Mouse (Mus musculus): ENCODE results near the gene Pip5kl1. TPM values are rescaled to one million over a fixed set of nuclear protein-coding genes. Genes with fewer than 3 reads are reported as not detected.
A peak's percentile ranks its signal among the peaks of the same experiment; 100 is the strongest.

The Pip5kl1 gene
- polyA plus RNA-seq, 1 experiment = 1.8 TPM

GRCm38 (mm10) chr2:32537360-32537905, 37.2 kb upstream of the Pip5kl1 start:
- Histone ChIP-seq H3K9ac (ENCODE audit: low read depth, poor library complexity, severe bottlenecking) (0 out of 2 replicates have a peak overlapping the region, but pooled peaks have one; percentile 9), H3K27me3 (ENCODE audit: control insufficient read depth, insufficient read depth, low read length, poor library complexity, severe bottlenecking) (no peaks in the 10 kb centered on the region), H3K9me3 (replicated peaks; ENCODE audit: control insufficient read depth, insufficient read depth, low read length, poor library complexity, severe bottlenecking) (no peaks in the 10 kb centered on the region), H3K36me3 (ENCODE audit: control insufficient read depth, insufficient read depth, low read length, poor library complexity, severe bottlenecking) (no peaks in the 10 kb centered on the region), H3K4me1 (ENCODE audit: control insufficient read depth, insufficient read depth, low read length) (peaks cover 9% of the 10 kb centered on the region), H3K27ac (ENCODE audit: insufficient read depth, low read length) (no peak overlapping the region), H3K4me3 (ENCODE audit: low read depth, low read length) (peak overlapping the region; percentile 21)
- no peak for TF ChIP-seq CTCF (IDR thresholded peaks at IDR 0.05; ENCODE audit: low read depth, low read length)
- TF ChIP-seq POLR2A (IDR thresholded peaks at IDR 0.05; ENCODE audit: insufficient read depth, low read length) = no peak
- TF ChIP-seq EP300 (IDR thresholded peaks at IDR 0.05; ENCODE audit: insufficient read depth, low read depth, low read length) = no peak

GRCm38 (mm10) chr2:32537941-32538340, 36.7 kb upstream of the Pip5kl1 start:
- TF ChIP-seq EP300 (IDR thresholded peaks at IDR 0.05; ENCODE audit: insufficient read depth, low read depth, low read length) (no peak), CTCF (IDR thresholded peaks at IDR 0.05; ENCODE audit: low read depth, low read length) (no peak), POLR2A (IDR thresholded peaks at IDR 0.05; ENCODE audit: insufficient read depth, low read length) (no peak)
- Histone ChIP-seq H3K27ac (ENCODE audit: insufficient read depth, low read length) (no peak overlapping the region), H3K4me3 (ENCODE audit: low read depth, low read length) (no peak overlapping the region), H3K36me3 (ENCODE audit: control insufficient read depth, insufficient read depth, low read length, poor library complexity, severe bottlenecking) (no peaks in the 10 kb centered on the region), H3K9ac (ENCODE audit: low read depth, poor library complexity, severe bottlenecking) (no peak overlapping the region; the same call in 1 of the 2 replicates), H3K9me3 (replicated peaks; ENCODE audit: control insufficient read depth, insufficient read depth, low read length, poor library complexity, severe bottlenecking) (no peaks in the 10 kb centered on the region), H3K4me1 (ENCODE audit: control insufficient read depth, insufficient read depth, low read length) (peaks cover 9% of the 10 kb centered on the region), H3K27me3 (ENCODE audit: control insufficient read depth, insufficient read depth, low read length, poor library complexity, severe bottlenecking) (no peaks in the 10 kb centered on the region)

- H3K36me3 ChIP-seq (ENCODE audit: control insufficient read depth, insufficient read depth, low read length, poor library complexity, severe bottlenecking) = no peaks in the 10 kb centered on the region
- H3K4me1 ChIP-seq (ENCODE audit: control insufficient read depth, insufficient read depth, low read length) = peaks cover 9% of the 10 kb centered on the region
- no peak overlapping the region for H3K4me3 ChIP-seq (ENCODE audit: low read depth, low read length)
- no peak overlapping the region for H3K9ac ChIP-seq (ENCODE audit: low read depth, poor library complexity, severe bottlenecking)
- no peak overlapping the region for H3K27ac ChIP-seq (ENCODE audit: insufficient read depth, low read length)
- H3K9me3 ChIP-seq (replicated peaks; ENCODE audit: control insufficient read depth, insufficient read depth, low read length, poor library complexity, severe bottlenecking) = no peaks in the 10 kb centered on the region
- TF ChIP-seq POLR2A (IDR thresholded peaks at IDR 0.05; ENCODE audit: insufficient read depth, low read length) (no peak), EP300 (IDR thresholded peaks at IDR 0.05; ENCODE audit: insufficient read depth, low read depth, low read length) (no peak), CTCF (IDR thresholded peaks at IDR 0.05; ENCODE audit: low read depth, low read length) (no peak)
- H3K27me3 ChIP-seq (ENCODE audit: control insufficient read depth, insufficient read depth, low read length, poor library complexity, severe bottlenecking) = no peaks in the 10 kb centered on the region
Measured at GRCm38 (mm10) chr2:32538461-32538860, 36.1 kb upstream of the Pip5kl1 start.

- H3K4me3 ChIP-seq (ENCODE audit: low read depth, low read length) = no peak overlapping the region
- no peak overlapping the region for H3K27ac ChIP-seq (ENCODE audit: insufficient read depth, low read length)
- H3K9me3 ChIP-seq (replicated peaks; ENCODE audit: control insufficient read depth, insufficient read depth, low read length, poor library complexity, severe bottlenecking) = no peaks in the 10 kb centered on the region
- peaks cover 9% of the 10 kb centered on the region for H3K4me1 ChIP-seq (ENCODE audit: control insufficient read depth, insufficient read depth, low read length)
- no peak overlapping the region for H3K9ac ChIP-seq (ENCODE audit: low read depth, poor library complexity, severe bottlenecking)
- H3K36me3 ChIP-seq (ENCODE audit: control insufficient read depth, insufficient read depth, low read length, poor library complexity, severe bottlenecking) = no peaks in the 10 kb centered on the region
- no peaks in the 10 kb centered on the region for H3K27me3 ChIP-seq (ENCODE audit: control insufficient read depth, insufficient read depth, low read length, poor library complexity, severe bottlenecking)
- no peak for TF ChIP-seq EP300 (IDR thresholded peaks at IDR 0.05; ENCODE audit: insufficient read depth, low read depth, low read length)
- TF ChIP-seq CTCF (IDR thresholded peaks at IDR 0.05; ENCODE audit: low read depth, low read length) = no peak
- no peak for TF ChIP-seq POLR2A (IDR thresholded peaks at IDR 0.05; ENCODE audit: insufficient read depth, low read length)
Measured at GRCm38 (mm10) chr2:32539452-32539981, 35.1 kb upstream of the Pip5kl1 start.

GRCm38 (mm10) chr2:32541333-32541908, 33.2 kb upstream of the Pip5kl1 start:
- Histone ChIP-seq H3K9me3 (replicated peaks; ENCODE audit: control insufficient read depth, insufficient read depth, low read length, poor library complexity, severe bottlenecking) (no peaks in the 10 kb centered on the region), H3K36me3 (ENCODE audit: control insufficient read depth, insufficient read depth, low read length, poor library complexity, severe bottlenecking) (no peaks in the 10 kb centered on the region), H3K9ac (ENCODE audit: low read depth, poor library complexity, severe bottlenecking) (no peak overlapping the region), H3K4me1 (ENCODE audit: control insufficient read depth, insufficient read depth, low read length) (peaks cover 9% of the 10 kb centered on the region), H3K4me3 (ENCODE audit: low read depth, low read length) (no peak overlapping the region), H3K27ac (ENCODE audit: insufficient read depth, low read length) (no peak overlapping the region), H3K27me3 (ENCODE audit: control insufficient read depth, insufficient read depth, low read length, poor library complexity, severe bottlenecking) (no peaks in the 10 kb centered on the region)
- TF ChIP-seq EP300 (IDR thresholded peaks at IDR 0.05; ENCODE audit: insufficient read depth, low read depth, low read length) = no peak
- TF ChIP-seq CTCF (IDR thresholded peaks at IDR 0.05; ENCODE audit: low read depth, low read length) = no peak
- TF ChIP-seq POLR2A (IDR thresholded peaks at IDR 0.05; ENCODE audit: insufficient read depth, low read length) = no peak

GRCm38 (mm10) chr2:32541986-32542573, 32.5 kb upstream of the Pip5kl1 start:
- Histone ChIP-seq H3K36me3 (ENCODE audit: control insufficient read depth, insufficient read depth, low read length, poor library complexity, severe bottlenecking) (no peaks in the 10 kb centered on the region), H3K9ac (ENCODE audit: low read depth, poor library complexity, severe bottlenecking) (no peak overlapping the region), H3K9me3 (replicated peaks; ENCODE audit: control insufficient read depth, insufficient read depth, low read length, poor library complexity, severe bottlenecking) (no peaks in the 10 kb centered on the region), H3K4me1 (ENCODE audit: control insufficient read depth, insufficient read depth, low read length) (peaks cover 9% of the 10 kb centered on the region), H3K27me3 (ENCODE audit: control insufficient read depth, insufficient read depth, low read length, poor library complexity, severe bottlenecking) (no peaks in the 10 kb centered on the region), H3K27ac (ENCODE audit: insufficient read depth, low read length) (no peak overlapping the region), H3K4me3 (ENCODE audit: low read depth, low read length) (no peak overlapping the region)
- no peak for TF ChIP-seq POLR2A (IDR thresholded peaks at IDR 0.05; ENCODE audit: insufficient read depth, low read length)

All from ES-Bruce4 (cell line).